Mouse (Mus musculus) embryo, embryonic 11.5 days (tissue): Measurements from ENCODE around the gene Lrig3.
A peak's percentile ranks its signal among the peaks of the same experiment; 100 is the strongest.

Experiments
- DNase-seq: peaks from one replicate; pipeline ENCODE4 v3.0.0-alpha.2; 2012; ENCODE audit warnings: low read depth, low spot score

Lrig3 gene

GRCm38 (mm10) chr10:126000861-126001390 is 35.0 kb downstream of the Lrig3 start:
- DNase-seq, result no peak

DNA sequence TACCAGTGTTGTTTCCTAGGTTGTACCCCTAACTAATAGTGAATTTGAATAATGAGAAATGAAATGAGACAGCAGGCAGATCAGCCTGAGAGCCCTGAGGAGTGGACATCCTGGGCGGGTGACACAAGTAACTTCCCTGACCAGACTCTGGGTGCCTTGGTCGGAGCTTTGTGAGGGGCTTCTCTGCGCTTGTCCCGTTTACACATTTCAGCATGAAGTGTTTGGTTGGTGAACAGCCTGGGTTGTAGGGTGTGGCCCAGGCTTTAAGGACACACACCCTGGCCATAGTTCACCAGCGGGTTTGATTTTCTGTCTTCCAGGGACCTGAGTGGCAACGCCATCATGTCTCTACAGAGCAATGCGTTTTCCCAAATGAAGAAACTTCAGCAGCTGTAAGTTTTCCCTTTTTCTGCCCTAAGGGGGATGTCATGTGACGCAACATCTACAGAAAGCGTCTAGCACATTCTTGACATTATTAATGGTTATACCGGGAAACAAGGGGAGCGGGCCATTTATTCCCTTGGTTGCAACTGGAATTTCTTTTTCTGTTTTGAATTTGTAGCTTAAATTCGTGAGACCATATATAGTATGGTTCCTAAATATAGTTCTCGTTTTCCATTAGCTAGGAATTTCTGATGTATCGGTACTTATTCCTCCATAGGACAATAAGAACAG is 36.2 kb downstream of the Lrig3 start:
- no peak for DNase-seq

- DNase-seq, result no peak
These were observed 37.0 kb downstream of the Lrig3 start for GRCm38 (mm10) chr10:126002818-126003506.

DNA sequence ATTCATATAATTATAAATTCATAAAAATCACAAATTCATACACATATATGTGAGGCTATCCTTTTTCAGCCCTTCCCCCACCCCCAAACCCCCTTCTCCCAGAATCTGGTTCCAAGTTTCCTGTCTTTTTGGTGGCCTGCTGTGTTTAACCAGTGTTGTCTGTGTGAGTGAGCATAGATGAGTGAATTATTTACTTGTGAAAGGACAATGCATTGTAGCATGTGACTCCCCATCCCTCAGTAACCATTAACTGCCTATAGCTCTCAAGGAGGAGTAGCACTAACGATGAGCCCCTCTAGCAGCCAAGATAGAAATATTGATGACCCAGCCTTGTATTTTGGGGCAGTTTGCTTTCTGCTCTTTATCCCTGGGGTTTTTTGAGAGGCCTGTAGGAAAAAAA is 37.9 kb downstream of the Lrig3 start:
- no peak for DNase-seq

GRCm38 (mm10) chr10:126013667-126014066 is 47.7 kb downstream of the Lrig3 start:
- no peak for DNase-seq

GRCm38 (mm10) chr10:126014673-126015072 is 48.7 kb downstream of the Lrig3 start:
- no peak for DNase-seq

DNA sequence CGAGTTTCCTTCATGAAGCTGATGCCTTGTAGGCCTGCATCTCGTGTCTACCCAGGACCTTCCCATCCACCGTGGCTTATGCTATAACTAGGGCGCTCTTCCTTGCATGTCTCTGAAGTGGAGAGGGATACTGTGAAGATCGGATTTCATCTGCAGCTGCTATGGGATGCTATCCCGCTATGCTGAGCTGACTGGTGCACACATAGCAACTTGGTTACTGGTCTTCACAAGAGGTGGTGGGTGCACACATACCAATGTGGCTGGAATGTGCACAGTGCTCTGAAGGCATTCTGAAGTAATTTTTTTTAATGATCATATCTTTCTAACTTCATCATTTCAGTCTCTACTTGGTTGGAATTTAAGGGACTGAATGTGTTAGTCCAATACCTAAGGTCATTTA is 49.7 kb downstream of the Lrig3 start:
- no peak for DNase-seq

DNA sequence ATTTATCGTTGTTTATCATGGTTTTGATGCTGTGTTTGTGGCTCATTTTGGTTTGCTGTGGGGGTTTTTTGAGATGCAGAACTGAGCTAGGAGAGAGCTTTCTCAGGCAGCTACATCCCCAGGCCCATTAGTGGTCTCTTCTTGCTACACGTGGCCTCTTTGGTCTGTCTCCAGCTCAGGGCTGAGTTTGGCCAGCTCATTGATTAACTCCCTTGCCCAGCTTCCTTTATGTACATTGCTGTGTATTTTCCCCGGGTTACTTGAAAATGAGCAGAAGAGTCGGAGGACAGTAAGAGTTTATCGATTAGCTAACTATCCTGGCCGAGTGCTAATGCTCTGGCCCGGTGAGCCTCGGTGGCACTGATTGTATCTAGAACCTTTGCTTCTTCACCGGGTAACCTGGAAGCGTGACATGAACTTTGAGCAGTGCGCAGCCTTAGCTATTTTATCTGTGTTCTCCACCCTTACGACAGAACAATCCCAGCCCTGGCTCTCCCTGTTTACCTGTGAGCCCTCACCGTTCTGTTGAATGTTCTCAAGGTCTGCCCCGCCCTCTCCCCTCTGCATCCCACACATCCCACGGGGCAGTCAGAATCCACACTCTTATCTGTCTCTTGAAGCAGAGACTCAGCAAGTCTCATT is 53.5 kb downstream of the Lrig3 start:
- DNase-seq, result no peak

- DNase-seq, result peak; percentile 22
These were observed 62.8 kb downstream of the Lrig3 start for GRCm38 (mm10) chr10:126028574-126029440.

DNA sequence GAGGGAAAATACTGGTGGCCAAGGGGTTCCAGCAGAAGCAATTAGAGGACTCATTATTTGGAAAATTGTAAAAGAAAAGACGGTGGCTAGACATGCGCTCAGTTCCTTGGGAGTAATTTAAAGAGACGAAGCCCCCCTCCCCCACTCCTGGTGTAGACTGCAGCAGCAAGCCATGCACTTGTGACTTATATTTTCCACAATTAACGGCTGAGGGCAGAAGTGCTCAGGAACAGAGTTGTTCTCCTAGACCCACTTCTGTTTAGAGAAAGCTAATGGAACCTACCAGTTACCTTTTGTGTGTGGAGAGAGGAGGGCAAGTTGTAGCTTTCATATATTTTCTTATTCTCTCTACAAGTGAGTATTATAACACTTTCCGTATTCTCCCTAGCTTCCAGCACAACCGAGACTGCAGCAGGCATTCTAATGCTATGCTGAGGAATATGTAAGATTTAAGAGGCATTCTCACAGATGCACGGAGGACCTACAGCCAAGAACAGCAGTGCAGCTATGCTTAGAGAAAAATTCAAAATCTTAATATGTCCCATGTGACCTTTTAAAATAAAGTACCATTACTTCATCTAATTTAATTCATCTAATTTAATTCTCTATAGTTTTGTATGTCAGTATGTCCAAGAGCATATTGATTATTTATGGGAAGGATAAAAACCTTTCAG is 63.6 kb downstream of the Lrig3 start:
- DNase-seq, result no peak

DNA sequence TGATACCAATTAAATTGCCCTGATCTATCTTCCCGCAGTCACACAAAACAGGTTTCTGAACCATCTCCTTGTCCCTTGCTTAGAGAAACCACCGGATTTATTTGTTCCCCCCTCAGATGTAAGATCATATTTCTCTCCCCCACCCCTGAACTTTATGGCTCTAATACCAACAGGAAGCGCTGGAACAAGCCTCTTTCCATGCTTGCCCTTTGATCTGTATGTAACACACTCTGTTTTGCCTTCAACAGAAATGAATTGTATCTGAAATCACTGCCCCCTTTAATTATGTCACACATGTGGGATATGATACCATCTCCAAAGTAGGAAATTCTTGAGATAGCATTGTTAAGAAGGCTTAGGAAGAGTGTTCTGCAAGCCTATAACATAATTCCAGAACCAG is 90.9 kb downstream of the Lrig3 start:
- DNase-seq, result no peak

DNA sequence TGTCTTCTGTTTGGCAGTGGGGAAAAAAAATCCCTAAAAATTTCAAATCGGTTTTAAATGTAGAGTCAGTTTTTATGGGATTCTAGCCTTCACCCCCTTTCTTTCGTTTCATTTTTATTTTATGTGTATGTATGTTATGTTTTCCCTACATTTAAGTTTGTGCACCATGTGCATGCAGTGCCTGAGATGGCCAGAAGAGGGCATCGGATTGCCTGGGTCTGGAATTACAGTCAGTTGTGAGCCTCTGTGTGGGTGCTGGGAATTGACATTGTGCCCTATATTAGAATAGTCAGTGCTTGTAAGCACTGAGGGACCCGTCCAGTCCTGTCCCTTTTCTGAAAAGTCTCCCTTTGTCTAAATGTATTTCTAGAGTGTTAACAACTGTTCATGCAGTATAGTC is 96.8 kb downstream of the Lrig3 start:
- no peak for DNase-seq
